Mouse (Mus musculus) urinary bladder, adult 2 months (tissue): Measurements from ENCODE around the gene Chrna4. TPM values are rescaled to one million over a fixed set of nuclear protein-coding genes. Genes with fewer than 3 reads are reported as not detected.

Source experiments
- DNase-seq: peaks from one replicate; pipeline ENCODE4 v3.0.0; 2022; ENCODE audit warnings: low spot score
- polyA plus RNA-seq: library from polyadenylated mRNA; depleted of rRNA; stranded (reverse); fragments of >200 nt; gene quantifications from 2 replicates; pipeline ENCODE4 v1.2.3, GENCODE M21; 2012; rRNA removed

Chrna4 gene
- polyA plus RNA-seq, result 0.03 TPM in 2 replicates

DNA sequence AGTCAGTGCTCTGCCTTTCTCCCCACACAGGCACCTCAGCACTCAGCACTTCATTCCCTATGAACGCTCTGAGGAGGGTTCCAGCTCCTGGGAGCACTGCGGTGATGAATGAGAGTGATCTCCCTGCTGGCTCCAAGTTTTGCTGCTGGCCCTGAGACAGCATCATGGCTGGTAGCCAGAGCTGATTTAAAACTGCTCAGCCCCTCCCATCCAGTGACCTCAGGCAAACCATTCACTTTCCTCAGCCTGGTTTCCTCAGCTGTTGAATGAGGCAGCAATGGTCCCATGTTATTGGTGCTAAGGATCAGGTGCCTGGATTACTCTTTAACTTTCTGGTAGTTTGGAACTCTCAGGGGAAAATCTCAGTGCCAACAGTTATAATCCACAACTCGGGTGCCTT, at the start of gene Chrna4:
Chrna4 (minus strand) TSS at position 110 of the 400 bp plus-strand sequence.
- DNase-seq, result no peak

DNA sequence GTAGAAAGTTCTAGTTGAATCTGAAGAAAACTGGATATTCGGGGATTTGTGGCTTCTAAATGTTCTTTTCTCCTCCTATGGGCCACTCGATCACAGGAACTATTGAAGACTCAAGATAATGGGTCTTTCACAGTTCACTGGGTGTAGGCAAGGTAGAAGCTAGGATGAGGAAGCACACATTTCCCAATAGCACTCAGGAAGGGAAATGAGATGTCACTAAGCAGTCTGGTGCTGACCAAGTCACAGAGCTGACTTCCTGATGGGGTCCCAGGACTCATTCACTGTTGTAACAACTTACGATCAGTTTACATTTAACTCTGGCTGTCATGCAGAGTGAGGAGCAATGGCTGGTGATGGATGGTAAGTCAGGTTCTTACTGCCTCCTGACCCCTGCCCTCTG, 46.8 kb upstream of the Chrna4 start:
- no peak for DNase-seq

DNA sequence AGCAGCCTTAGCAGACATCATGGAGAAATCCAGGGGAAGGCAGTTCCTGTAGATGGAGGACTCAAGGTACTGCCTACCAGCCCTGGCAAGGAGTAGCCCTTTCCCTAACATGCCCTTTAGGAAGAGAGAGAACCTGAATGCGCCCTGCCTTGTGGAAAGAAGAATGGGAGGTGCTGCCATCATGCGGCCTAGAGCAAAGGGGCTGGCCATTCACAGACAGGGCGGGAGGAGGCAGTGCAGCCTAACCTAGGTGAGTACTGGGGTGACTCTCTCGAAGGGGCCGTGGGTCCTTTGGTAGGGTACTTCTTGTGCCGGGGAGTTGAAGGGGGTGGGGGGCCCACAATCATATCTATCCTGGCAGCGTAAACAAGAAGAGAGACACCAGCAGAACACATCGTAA, 41.7 kb upstream of the Chrna4 start:
- DNase-seq, result no peak

DNA sequence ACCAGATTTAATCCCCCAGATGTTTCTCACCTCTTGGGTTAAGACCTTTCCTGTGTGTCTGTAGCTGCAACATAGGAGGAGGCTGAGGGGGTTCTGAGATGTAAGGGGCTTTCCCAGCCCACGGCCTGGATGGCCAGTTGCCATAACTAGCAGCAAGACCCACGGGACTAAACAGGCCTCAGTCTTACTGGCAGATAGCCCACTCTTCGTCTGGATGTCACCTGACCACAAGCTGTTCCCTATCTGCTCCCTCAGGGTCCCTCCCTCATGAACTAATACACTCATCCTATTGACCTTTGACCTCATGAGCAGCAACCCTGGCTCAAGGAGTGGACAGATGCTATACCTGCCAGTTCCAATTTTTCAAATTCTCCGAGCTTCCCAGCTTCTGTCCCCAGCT, 40.6 kb upstream of the Chrna4 start:
- DNase-seq, result no peak

DNA sequence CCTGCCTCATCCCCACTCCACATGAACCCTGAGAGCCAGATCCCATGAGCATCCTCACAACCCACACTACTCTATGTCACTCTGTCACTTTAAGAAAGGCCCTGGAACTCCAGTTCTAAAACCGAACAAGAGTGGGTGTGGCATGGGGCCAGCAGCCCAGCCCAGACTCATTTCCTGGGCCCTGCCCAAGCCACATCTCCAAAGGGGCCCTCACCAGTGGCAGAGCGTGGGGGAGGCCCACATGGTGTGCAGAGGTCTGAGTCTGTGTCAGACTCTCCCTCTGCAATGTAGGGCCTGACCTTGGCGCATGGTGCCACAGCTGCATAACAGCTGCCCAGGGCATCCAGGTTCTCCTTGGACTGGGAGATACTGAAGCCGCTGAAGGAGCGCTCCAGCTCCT, 37.5 kb upstream of the Chrna4 start:
- DNase-seq, result no peak

DNA sequence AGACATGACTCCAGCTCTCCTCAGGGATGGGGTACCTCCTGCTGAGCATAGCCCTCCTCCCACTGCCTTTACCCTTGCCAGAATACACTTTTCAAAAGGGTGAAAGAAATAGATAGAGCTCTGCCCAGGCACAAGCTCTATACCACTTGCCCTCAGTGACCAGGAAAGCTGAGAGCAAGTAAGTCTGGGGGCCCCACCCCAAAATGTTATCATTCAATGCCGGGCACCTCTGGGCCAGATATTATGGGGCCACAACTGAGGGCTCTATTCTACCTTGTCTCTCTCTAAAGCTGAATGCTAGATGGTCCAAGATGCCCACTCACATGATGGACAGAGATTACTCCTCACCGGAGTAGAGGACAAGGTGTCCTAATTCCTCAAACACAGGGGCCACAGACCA, 36.2 kb upstream of the Chrna4 start:
- DNase-seq, result no peak

DNA sequence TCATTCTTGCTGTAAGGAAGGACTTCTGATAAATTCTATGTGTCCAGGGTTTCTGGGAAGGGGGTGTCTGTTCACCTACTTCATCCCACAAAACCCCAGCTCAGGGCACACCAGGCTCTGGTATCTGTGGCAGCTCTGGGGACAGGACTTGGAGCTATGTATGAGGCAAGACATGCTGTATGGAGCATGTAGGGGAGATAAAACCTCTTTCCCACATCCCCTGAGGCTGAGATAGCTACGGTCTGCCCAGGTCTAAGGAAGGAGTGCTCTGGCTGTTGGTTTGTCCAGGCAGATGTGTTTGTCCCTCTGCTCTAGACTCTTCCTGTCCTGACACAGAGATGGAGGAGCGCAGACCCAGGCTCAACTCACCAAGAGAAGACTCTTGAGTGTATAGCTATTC, 35.6 kb upstream of the Chrna4 start:
- no peak for DNase-seq

DNA sequence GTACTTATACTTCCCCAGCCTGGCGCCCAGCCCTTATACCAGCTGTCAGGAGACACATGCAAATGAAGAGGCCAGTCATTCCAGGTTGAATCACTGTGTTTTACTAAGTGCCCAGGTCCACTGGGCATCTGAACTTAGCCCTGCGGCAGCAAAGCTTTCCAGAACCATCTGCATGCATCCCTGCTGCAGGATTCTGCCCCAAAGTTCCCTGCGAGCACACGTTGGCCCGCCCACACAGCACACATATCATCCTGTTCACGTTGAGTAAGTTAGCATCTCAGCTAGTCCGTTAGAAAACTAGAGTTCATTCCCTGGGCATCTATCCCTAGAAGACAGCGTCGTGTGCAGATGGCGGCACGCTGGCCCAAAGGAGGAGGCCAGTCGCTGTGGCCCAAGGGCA, 32.2 kb upstream of the Chrna4 start:
- DNase-seq, result no peak

DNA sequence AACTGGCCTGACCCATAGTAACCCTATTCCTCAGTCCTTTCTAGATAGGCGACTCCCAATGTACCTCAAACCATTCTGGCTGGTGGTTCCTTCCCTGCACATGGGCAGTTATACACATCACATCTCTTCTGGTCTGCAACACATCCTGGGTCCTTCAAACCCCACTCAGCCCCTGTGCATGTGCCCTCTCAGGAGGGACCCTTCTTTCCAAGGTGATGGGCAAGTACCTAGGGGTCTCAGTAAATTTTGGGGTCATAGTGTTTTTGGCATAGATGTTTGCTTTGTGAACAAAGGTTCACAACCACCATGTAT, 29.0 kb upstream of the Chrna4 start:
- no peak for DNase-seq

DNA sequence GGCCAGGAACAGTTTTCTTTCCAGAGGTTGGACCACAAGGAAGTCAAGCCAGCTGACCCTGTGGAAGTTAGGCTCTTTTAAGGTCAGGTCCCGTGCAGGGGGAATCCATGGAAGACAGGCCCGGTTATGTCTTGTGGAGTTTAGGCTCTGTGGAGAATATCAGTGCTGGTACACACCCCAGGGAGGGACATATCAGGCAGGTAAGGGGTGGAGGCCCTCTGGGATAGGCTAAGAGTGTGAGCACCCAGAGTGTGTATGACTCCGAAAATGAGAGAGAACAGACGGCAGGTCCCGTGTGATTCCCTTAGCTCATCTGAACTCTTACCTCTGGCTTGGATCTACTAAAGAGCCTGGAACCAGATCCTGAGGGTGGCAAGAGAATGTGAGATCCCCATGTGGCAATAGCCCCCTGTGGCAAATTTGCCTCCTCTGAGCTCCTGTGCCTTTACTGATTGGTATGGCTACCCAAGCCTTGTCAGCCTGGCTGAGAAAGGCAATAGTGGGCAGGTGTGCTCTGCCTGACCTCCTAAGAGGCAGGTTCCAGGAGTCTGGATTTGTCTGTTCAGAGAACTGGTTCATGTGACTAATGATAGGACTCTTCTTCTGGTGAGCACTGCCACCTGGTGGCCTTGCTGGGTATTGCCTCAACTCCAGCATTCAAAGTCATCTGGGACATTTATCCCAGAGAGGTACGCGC, 28.5 kb upstream of the Chrna4 start:
- peak; percentile 64 for DNase-seq

DNA sequence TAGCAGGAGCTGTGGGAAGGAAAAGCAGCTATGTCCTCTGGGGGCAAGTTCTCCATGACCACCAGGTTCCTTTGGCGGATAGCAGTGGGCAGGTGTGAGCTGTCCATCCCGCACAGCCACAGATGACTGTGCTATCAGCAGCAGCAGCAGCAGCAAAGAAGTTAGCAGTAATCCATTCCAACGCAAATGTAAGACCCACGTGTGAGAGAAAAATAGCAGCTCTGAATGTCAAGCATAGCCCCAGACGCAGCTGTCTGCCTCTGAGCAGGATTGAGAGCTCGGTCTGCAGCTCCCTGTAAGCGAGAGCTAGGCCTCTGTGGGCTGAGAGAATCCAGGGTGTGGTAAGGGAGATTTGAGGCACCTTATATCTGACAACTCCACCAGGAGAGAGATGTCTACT, 26.8 kb upstream of the Chrna4 start:
- DNase-seq, result no peak

DNA sequence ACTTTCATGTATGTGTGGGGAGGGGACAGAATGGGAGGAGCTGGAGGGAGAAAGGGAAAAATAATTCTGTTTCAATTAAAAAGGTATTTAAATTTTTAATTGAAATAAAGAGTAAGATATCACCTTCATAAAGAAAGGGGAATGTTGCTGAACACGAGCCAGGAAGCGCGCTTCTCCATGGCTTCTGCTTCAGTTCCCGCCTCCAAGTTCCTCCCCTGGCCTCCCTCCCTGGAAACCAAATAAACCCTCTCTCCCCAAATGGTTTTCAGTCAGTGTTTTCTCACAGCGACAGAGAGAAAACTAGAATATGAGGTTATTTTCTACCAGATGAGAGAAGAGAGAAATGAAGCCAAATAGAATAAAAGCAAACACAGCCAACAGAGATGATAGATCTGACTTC, 25.2 kb upstream of the Chrna4 start:
- DNase-seq, result no peak

DNA sequence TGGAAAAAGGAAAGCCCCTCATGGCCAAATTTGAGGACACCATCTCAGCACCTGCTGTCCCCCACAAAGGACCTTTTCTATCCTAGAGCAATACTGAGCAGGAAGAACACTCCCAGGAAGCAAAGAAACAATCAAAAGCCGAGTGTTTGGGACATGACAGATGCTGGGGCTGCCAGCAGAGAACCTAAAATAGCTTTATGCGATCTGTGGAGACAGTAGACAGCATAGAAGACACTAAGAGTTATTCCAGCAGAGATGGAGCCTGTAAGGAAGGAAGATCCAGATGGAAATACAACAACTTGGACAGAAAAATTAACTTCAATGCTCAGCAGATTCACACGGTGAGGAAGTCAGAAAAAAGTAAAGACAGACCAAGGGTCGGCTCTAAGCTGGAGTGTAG, 22.5 kb upstream of the Chrna4 start:
- DNase-seq, result no peak

DNA sequence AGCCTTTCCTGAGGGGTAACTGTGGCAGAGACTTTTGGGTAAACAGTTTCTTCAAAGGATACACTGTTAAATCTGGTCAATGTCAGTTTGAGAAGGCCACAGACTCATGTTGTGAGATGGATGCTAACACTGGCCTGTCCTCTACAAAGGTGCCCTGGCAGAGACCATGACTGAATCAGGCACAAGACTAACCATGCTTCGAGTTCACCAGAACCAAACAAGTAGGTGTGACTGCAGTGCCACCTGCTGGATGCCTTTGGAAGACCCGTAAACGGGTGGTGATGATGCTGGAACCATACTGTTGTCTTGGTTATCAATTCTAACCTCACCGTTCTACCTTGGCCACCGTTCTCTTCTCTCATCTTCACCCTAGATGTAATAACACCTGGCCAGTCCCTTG, 16.8 kb upstream of the Chrna4 start:
- DNase-seq, result peak; percentile 63

DNA sequence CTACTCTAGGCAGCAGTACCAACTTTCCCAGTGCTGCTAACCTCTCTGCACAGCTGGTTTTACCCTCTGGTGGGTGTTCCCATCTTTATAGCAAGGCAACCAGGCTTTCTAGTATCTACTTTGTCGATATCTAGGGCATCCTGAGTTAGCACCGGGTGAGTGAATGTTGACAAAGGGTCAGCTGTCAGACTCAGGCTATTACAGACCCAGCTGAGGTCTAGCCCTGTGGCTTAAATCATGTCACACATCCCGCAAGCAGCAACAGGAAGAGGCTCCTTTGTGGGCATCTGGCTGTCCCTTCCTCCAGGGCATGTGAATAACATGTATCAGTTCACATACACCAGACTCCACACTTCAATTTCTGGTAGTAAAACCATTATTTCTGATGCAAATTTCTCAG, 14.8 kb upstream of the Chrna4 start:
- no peak for DNase-seq

DNA sequence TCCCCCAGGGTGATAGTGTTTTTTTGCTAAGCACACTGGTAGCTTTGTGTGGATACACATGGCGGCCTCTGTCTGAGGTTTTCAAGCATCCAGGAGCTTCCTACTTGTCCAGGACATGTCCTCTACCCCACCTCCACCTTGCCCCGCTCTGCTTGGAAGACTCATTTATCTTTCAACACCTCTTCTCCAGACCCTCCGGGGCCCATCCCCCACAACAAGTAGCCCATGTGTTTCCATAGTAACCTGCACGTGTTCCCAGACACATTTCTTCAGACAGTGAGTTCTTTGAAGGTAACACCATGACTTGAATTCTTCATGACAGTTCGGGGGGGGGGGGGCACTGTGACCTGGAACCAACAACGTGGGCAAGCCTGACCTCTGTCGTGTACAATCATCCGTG, 14.0 kb upstream of the Chrna4 start:
- DNase-seq, result no peak

DNA sequence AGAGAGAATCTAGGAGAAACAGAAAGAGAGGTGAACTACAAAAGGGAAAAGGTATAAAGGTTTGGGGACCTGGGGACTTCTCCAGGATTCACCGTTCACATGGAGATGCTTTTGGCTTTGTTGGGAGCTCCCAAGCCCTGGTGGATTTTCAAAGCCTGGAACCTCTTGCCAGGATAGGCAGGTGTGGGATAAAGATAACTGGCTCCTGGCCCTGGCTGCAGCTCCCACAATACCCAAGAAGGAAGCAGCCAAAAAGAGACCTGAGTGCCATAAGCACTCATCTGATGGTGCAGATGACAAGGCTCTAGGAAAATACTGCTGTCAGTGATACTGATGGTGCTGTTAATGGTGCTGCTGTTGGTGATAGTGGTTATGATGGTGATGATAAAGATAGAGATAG, 8.8 kb upstream of the Chrna4 start:
- DNase-seq, result no peak

DNA sequence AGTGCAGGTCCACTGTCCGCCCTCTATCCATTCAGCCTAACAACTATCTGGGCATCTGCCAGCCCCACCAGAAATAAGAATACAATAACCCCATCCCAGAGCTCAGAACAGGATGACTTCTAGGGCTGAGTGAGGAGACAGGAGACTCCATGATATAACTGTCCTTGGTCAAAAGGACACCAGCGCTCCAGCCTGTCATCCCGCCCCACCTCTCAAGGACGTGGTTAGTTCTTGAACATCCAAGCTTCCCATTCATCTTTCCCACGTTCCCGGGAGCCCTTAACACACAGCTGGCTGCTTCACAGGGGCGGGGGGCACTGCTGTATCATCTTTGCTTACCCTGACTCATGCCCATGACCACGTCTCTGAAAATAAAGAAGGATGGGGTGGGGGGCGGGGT, 5.6 kb upstream of the Chrna4 start:
- no peak for DNase-seq

DNA sequence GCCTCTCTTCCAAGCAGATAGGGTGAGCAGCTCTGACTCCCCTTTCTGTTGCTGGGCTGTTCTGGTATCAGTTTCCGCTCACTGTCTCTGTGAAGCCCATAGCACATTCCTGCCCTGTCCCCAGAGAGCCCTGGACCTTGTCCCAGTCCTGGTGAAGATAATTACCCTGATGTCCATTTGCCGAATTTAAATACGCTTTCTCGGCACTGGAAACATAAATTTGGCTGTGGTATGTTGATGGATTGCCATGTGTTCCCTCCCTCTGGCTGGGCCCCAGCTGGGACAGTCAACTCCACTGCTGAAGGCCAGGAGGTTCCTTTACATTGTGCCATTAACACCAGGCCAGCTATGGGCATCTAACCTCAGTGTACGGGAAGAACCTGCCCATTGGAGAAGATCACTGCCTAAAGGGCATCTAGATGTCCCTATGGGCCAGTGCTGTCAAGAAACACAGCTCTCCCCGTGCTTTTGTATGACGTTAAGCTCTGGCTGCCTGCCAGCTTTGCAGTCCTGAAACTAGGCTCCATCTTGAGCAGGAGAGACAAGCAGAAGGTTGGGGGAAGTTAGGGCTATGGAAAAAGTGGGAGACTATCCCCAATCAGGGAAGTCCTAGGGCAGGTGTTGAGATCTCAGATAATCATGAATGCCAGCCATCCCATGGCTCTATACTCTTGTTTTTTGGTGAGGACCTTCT, 5.1 kb upstream of the Chrna4 start:
- no peak for DNase-seq

DNA sequence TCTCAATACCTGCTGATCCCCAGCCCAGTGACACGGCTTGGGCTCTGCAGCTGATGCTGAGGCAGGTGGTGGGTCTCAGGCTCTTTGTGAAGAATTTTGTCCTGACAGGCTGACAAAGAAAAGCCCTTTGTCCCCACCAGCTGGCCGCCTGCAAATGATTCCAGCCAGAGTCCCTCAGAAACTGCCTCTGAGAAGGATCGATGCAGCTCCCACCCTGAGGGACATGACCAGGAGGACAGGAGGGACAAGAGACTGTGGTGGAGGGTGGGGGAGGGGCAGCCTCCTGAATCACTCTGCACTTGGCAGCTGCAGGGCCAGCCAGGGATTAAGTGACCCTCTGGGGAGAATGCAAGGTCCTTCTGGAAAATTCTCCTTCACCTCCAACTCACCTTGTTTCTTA, 655 bp upstream of the Chrna4 start:
- no peak for DNase-seq

DNA sequence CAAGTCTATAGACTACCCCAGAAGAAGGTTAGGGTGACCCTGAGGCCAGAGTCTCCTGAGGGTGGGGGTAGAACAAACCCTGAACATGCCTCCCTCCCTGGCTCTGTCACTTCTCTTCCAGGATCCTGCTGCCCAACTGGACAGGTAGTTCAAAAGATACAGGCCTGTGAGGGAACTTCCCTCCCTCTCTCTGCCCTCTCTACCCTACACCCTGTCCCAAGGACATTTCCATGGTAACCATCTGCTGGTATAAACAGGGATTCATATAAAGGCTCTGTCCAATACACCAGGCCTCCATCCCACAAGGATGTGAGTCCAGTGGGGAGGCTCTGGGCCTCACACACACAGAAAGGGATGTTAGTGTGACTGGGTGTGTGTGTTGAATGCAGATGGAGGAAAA, 970 bp downstream of the Chrna4 start:
- DNase-seq, result no peak

DNA sequence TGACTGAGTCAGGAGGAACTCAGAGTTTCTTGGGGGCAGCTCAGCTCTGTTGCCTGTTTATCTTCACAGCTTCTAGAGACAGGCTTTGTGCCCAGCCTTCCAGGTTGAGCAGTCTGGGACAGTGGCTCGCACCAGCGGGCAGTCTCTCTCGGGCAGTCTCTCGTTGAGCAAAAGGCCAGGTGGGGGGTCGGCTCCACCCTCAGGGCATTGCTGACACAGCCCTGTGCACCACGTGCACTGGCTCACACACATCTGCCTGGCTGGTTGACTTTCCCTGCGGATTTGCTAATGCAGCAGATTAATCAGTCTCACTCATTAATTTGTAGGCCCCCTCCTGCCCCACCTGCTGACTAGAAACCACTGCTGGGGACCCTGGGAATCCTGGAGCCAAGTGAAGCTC, 1.4 kb downstream of the Chrna4 start:
- DNase-seq, result no peak

DNA sequence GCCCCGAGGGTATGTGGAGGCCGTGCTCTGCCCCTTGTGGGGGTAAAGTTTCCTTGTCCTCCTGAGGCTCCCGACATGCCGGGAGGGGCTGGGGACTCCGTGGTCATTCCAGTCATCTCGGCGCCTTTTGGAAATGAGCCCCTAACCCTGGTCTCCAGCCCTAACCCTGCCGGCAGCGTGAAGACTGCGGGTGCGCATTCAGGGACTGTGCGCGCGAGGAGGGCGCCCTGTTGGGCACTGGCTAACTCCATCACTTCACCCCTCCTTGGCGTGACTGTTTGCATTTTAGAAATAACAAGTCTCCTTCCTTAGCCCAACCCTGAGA, 4.0 kb downstream of the Chrna4 start:
- no peak for DNase-seq

DNA sequence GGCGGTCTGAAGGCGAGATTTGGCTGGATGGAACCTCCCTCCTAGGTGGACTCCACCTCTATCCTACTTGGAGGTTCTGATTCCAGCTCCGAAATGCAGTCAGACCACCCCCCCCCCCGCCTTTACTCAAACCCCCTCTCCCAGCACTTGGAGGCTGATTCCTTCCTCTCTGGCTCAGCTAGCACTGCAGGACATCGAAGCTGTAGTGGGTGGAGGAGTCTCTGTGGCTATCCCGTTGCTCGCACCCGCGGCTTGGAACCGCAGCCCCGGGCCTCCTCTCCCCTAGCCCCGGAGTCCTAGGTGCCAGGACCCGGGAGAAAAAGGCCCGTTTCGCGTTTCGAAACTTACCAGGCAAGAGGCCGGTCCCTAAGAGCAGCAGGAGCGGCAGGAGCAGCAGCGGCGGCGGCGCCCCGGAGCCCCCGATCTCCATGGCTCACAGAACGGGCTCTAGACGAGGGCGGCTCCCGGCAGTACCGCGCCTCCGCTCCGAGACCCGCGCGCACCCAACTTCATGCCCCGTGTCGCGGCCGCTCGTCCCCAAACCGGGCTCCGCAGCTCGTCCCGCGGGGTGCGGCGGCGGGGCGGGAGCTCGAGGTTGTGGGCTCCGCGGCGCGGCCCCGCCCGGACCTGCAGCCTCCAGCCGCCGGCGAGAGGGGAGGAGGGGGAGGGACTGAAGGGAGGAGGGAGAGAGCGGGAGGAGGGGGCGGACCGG, 4.5 kb downstream of the Chrna4 start:
- no peak for DNase-seq
